Mouse (Mus musculus): ENCODE measurements at regions not wholly inside any gene's neighbourhood (a gene's known extent, or its start where the extent isn't known, plus 50 kb on each side); places are given as distances from the start of the nearest gene placed in this dataset.

DNA sequence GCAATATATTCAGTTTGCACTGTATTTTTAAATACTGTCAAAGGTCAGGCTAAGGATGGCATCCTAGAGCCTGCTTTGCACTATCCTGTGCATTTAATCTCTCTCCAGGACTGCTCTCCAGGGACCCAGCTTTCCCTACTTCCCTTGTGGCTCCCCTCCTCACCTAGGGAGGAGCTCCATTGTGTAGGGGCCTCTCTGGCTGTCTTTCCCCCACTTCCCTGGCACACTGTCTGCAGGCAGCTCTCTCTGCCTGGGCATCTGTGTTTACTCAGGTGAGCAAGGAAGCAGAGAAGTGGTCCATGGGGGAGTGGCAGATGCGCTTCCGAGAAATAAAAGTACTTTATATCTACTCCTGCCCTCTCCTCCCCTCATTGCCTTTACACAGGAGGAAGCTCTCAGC lies 218.0 kb upstream of the Cxcr4 start:
- TF ChIP-seq CTCF (IDR thresholded peaks at IDR 0.05; ENCODE audit: extremely low read depth, insufficient read length, insufficient replicate concordance, low read depth, low read length) (no peak), POLR2A (IDR thresholded peaks at IDR 0.05; ENCODE audit: low read depth, low read length) (no peak)

Data from small intestine, adult 2 months (tissue).